Mouse (Mus musculus) limb, embryonic 14.5 days (tissue): ENCODE measurements at regions not wholly inside any gene's neighbourhood (a gene's known extent, or its start where the extent isn't known, plus 50 kb on each side); places are given as distances from the start of the nearest gene placed in this dataset.

Source experiments
- ATAC-seq: fragments of 200-750 bp; cut with Nextera tagmentation; 2 replicates; pipeline ENCODE4 v1.8.0; 2017; ENCODE audit warnings: low read depth, moderate number of reproducible peaks, moderate TSS enrichment; ENCODE audit not compliant: low FRiP score
- DNase-seq: peaks from one replicate; pipeline ENCODE4 v3.0.0-alpha.2; 2015; ENCODE audit warnings: low spot score
- H3K27ac ChIP-seq: fragments of 300-500 bp; sonication (generic); replicated peaks from 2 replicates; pipeline ENCODE4 v1.5.1; 2014; ENCODE audit warnings: low read depth, mild to moderate bottlenecking, low read length, moderate library complexity, mixed read lengths
- H3K27me3 ChIP-seq: fragments of 300-500 bp; sonication (generic); 2 replicates; pipeline ENCODE4 v1.6.1; 2014; ENCODE audit warnings: low read length, mixed read lengths; ENCODE audit not compliant: control insufficient read depth, insufficient read depth
- H3K36me3 ChIP-seq: fragments of 300-500 bp; sonication (generic); 2 replicates; pipeline ENCODE4 v1.6.1; 2014; ENCODE audit warnings: mild to moderate bottlenecking, low read length, moderate library complexity, mixed read lengths; ENCODE audit not compliant: control insufficient read depth, insufficient read depth
- H3K4me1 ChIP-seq: fragments of 300-500 bp; sonication (generic); 2 replicates; pipeline ENCODE4 v1.6.1; 2014; ENCODE audit warnings: antibody characterized with exemption, low read length, mixed read lengths; ENCODE audit not compliant: control insufficient read depth, insufficient read depth
- H3K4me2 ChIP-seq: fragments of 300-500 bp; sonication (generic); replicated peaks from 2 replicates; pipeline ENCODE4 v1.6.1; 2014; ENCODE audit warnings: low read depth, mild to moderate bottlenecking, low read length, moderate library complexity; ENCODE audit not compliant: severe bottlenecking
- H3K4me3 ChIP-seq: fragments of 300-500 bp; sonication (generic); replicated peaks from 2 replicates; pipeline ENCODE4 v1.5.1; 2014; ENCODE audit warnings: low read length
- H3K9ac ChIP-seq: fragments of 300-500 bp; sonication (generic); 2 replicates; pipeline ENCODE4 v1.6.1; 2014; ENCODE audit warnings: mild to moderate bottlenecking, low read depth, low read length, moderate library complexity; ENCODE audit not compliant: severe bottlenecking
- H3K9me3 ChIP-seq: fragments of 300-500 bp; sonication (generic); 2 replicates; pipeline ENCODE4 v1.6.1; 2016; ENCODE audit warnings: low read length; ENCODE audit not compliant: control insufficient read depth
- POLR2A ChIP-seq: fragments of 200-500 bp; IDR thresholded peaks from 2 replicates; pipeline ENCODE4 v1.8.0; 2012; ENCODE audit warnings: inconsistent platforms, mild to moderate bottlenecking, moderate library complexity, borderline replicate concordance; ENCODE audit not compliant: insufficient read depth, insufficient read length; ENCODE audit errors: extremely low read depth
- WGBS: fragments of 180-500 bp; shearing (Covaris S2); extraction: QIAGEN DNeasy Blood & Tissue Kit; methylation state at CpG from one replicate; pipeline ENCODE4 v1.1.7; 2014; 5-methylcytosine and 5-hydroxymethylcytosine counted together

DNA sequence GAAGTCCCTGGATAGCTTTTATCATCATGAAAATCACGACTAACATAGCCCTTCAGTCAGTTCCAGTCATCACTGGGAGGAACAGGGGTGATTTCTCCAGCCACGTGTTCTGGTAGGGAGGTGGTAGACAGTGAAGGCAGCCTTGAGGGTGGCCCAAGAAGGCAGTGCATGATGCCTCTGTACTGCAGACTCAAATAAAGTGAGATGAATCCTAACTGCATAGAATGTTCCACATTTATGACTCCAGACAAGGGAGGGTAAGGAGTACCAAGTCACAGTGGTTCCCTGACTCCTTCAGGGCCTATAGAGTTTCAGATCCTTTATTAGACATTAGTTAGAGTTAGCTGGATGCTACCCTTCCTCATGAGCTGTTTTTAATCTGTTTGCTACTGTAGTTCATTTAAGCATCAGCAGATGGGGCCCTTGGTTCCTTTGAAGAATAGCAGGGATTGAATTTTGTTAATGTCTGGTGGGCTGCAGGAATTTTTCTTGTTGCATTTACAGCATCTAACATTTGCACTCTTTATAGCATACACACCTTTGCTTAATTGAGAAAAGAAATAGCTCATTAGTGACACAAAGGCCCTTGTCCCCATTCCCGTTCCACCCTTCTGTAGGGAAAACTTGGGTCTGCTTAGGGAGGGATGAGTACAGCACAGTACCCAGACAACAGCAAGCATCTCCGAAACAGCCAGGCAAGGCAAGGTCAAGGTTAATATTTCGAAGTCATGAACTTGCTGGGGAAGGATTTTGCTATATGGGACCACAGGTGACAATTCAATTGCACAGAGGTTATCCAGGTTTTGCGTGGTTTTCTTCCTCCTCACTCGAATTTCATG lies 359.0 kb upstream of the Pkn2 start:
- WGBS: 59% methylated on average over 7 of the region's 7 CpGs
- H3K4me3 ChIP-seq: no peak overlapping the region
- no peak for ATAC-seq

DNA sequence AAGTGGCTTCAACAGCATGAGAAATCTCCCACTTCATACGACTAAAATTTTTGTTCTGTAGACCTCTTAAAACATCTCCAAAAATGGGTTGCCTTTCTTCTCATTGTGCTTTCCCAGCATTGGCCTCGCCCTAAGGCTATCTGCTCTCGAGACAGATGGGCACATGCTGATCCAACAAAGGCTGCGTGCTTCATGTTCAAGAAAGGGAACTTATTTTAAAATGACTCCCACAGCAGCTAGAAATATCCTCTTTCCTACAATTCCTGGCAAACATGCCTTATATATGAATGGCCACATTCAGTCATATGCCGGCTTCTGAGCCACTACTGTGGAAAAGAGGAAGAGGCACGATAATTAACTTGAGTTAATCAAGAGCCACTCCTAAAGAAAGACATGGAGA lies 356.7 kb upstream of the Pkn2 start:
- no peak for TF ChIP-seq POLR2A
- Histone ChIP-seq H3K4me3 (no peak overlapping the region), H3K27me3 (no peaks in the 10 kb centered on the region), H3K36me3 (no peaks in the 10 kb centered on the region), H3K9ac (no peak overlapping the region), H3K27ac (no peak overlapping the region), H3K4me1 (no peaks in the 10 kb centered on the region), H3K4me2 (no peak overlapping the region), H3K9me3 (no peaks in the 10 kb centered on the region)
- WGBS: 79% methylated on average over 6 of the region's 6 CpGs
- DNase-seq (no peak), ATAC-seq (no peak)

More for the DNA sequence above, 359.0 kb upstream of the Pkn2 start:
- no peaks in the 10 kb centered on the region for H3K4me1 ChIP-seq
- DNase-seq: peak; percentile 29
- H3K36me3 ChIP-seq: no peaks in the 10 kb centered on the region
- no peak for TF ChIP-seq POLR2A
- H3K4me2 ChIP-seq: no peak overlapping the region
- H3K27me3 ChIP-seq: no peaks in the 10 kb centered on the region
- no peak overlapping the region for H3K27ac ChIP-seq
- H3K9me3 ChIP-seq: no peaks in the 10 kb centered on the region
- no peak overlapping the region for H3K9ac ChIP-seq

DNA sequence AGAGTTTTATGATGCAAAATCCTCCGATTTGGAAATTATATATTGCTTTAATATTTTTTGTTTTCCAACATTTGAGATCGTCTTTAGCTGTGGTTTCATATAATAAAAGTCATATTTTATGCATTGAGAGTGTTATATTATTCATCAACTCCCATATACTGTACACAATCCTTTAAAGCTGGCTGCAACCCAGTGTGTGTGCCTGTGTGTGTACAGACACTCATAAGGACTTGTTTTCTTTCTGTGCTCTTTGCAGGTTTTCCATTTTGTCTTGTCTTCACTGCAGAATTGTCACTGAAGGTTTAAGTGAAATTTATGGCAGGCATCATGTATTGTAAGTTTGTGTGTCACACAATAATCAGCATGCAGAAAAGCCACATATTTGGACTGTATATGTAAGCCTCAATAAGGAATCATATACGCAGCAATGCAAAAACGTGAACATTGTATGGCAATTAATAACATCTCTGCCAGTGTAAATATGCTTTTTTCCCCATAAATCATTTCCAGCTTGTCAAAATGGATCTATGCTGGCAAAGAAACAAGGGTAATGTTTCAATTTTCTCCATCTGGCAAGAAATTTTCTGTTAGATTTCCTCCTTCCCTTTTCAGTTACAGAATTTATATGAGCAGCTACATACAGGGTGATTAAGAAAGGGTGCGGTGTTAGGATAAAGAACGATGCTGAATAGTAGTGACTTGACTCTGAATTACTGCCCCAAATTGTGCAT lies 342.4 kb upstream of the Pkn2 start:
- H3K9ac ChIP-seq: no peak overlapping the region
- DNase-seq (no peak), ATAC-seq (no peak)
- no peak overlapping the region for H3K4me3 ChIP-seq
- H3K4me2 ChIP-seq: no peak overlapping the region
- no peaks in the 10 kb centered on the region for H3K27me3 ChIP-seq
- no peak overlapping the region for H3K27ac ChIP-seq
- WGBS: 53% methylated on average over 6 of the region's 6 CpGs
- no peaks in the 10 kb centered on the region for H3K36me3 ChIP-seq
- TF ChIP-seq POLR2A: no peak
- H3K9me3 ChIP-seq: no peaks in the 10 kb centered on the region
- H3K4me1 ChIP-seq: no peaks in the 10 kb centered on the region

DNA sequence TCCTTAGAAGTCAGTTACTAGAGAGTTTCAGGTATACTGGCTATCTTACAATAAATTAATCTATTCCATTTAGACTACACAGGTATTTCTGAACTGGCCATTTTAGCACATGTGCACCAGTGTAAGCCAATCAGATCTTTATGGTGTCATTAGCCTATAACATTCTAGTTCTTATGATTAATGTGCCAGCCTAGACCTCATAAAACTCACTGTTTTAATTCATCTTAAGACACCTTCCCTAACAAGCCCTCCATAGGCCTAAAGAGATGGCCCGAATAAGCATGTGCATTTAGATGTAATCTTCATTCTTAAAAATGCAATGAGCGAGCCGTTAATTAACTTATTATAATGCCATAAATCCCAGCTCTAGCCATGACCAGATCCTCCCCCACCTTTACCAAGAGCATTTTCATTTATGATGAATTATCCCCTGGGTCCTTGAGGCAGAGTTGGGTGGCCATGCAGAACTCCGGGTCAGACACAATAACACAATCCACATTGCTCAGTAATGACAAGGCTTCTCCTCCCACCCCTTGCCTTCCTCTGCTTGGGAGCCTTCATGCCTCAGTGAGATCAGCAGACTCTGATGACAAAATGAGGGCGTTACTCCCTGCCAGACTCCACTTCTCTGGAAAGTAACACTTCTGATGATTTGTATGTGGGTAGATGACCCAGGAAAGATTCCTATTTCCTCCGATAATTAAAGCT lies 311.6 kb upstream of the Pkn2 start:
- Histone ChIP-seq H3K4me2 (no peak overlapping the region), H3K27me3 (no peaks in the 10 kb centered on the region), H3K4me1 (no peaks in the 10 kb centered on the region), H3K4me3 (no peak overlapping the region), H3K9me3 (no peaks in the 10 kb centered on the region), H3K9ac (no peak overlapping the region), H3K36me3 (no peaks in the 10 kb centered on the region), H3K27ac (no peak overlapping the region)
- DNase-seq (no peak), ATAC-seq (no peak)
- TF ChIP-seq POLR2A: no peak
- 78% methylated on average over 6 of the region's 6 CpGs for WGBS

GRCm38 (mm10) chr3:143188931-143189330 lies 307.1 kb upstream of the Pkn2 start:
- H3K4me1 ChIP-seq: no peaks in the 10 kb centered on the region
- H3K4me3 ChIP-seq: no peak overlapping the region
- no peak overlapping the region for H3K27ac ChIP-seq
- no peaks in the 10 kb centered on the region for H3K9me3 ChIP-seq
- no peaks in the 10 kb centered on the region for H3K36me3 ChIP-seq
- no peak for TF ChIP-seq POLR2A
- DNase-seq (peak; percentile 8), ATAC-seq (no peak)
- no peak overlapping the region for H3K4me2 ChIP-seq
- WGBS: 20% methylated on average over 7 of the region's 7 CpGs
- H3K27me3 ChIP-seq: no peaks in the 10 kb centered on the region
- no peak overlapping the region for H3K9ac ChIP-seq
